Mouse (Mus musculus): ENCODE results near the gene Dbil5. TPM values are rescaled to one million over a fixed set of nuclear protein-coding genes. Genes with fewer than 3 reads are reported as not detected.

Gene Dbil5
- polyA plus RNA-seq, 1 experiment from 2014 or later: not detected

- 35% methylated on average over 10 of the region's 10 CpGs for WGBS
- no peak; the same call in 1 of the 2 replicates for ATAC-seq (ENCODE audit: low read depth)
- no peak overlapping the region; the same call in 1 of the 2 replicates for H3K27ac ChIP-seq (ENCODE audit: low read depth, low read length)
- H3K9me3 ChIP-seq (ENCODE audit: control insufficient read depth, low read length): no peaks in the 10 kb centered on the region
- H3K9ac ChIP-seq (replicated peaks; ENCODE audit: low read depth, low read length): 0 out of 2 replicates have a peak overlapping the region, but pooled peaks have one; percentile 5
- H3K4me2 ChIP-seq (ENCODE audit: low read depth, low read length): no peak overlapping the region
- H3K4me3 ChIP-seq (ENCODE audit: low read depth, low read length): no peak overlapping the region
- H3K27me3 ChIP-seq (ENCODE audit: control insufficient read depth, insufficient read depth, low read length): no peaks in the 10 kb centered on the region
- peaks cover 23% of the 10 kb centered on the region for H3K4me1 ChIP-seq (ENCODE audit: control insufficient read depth, insufficient read depth, low read length)
- peaks cover 4% of the 10 kb centered on the region; the same call in 1 of the 2 replicates for H3K36me3 ChIP-seq (ENCODE audit: control insufficient read depth, insufficient read depth, low read length)
Measured at GRCm38 (mm10) chr11:76260208-76261050, 43.0 kb downstream of the Dbil5 start.

- H3K4me3 ChIP-seq (ENCODE audit: low read depth, low read length): no peak overlapping the region
- H3K9me3 ChIP-seq (ENCODE audit: control insufficient read depth, low read length): no peaks in the 10 kb centered on the region
- H3K4me1 ChIP-seq (ENCODE audit: control insufficient read depth, insufficient read depth, low read length): peaks cover 23% of the 10 kb centered on the region
- peaks cover 4% of the 10 kb centered on the region; the same call in 1 of the 2 replicates for H3K36me3 ChIP-seq (ENCODE audit: control insufficient read depth, insufficient read depth, low read length)
- WGBS: 66% methylated on average over 12 of the region's 12 CpGs
- H3K27me3 ChIP-seq (ENCODE audit: control insufficient read depth, insufficient read depth, low read length): no peaks in the 10 kb centered on the region
- no peak for ATAC-seq (ENCODE audit: low read depth)
- H3K9ac ChIP-seq (replicated peaks; ENCODE audit: low read depth, low read length): no peak overlapping the region
- no peak overlapping the region for H3K4me2 ChIP-seq (ENCODE audit: low read depth, low read length)
- no peak overlapping the region for H3K27ac ChIP-seq (ENCODE audit: low read depth, low read length)
Measured at GRCm38 (mm10) chr11:76261224-76261623, 43.8 kb downstream of the Dbil5 start.

- WGBS: 5% methylated on average over 19 of the region's 19 CpGs
- no peaks in the 10 kb centered on the region for H3K9me3 ChIP-seq (ENCODE audit: control insufficient read depth, low read length)
- H3K9ac ChIP-seq (replicated peaks; ENCODE audit: low read depth, low read length): 0 out of 2 replicates have a peak overlapping the region, but pooled peaks have one; percentile 18
- H3K27ac ChIP-seq (ENCODE audit: low read depth, low read length): 0 out of 2 replicates have a peak overlapping the region, but pooled peaks have one; percentile 16
- H3K4me3 ChIP-seq (ENCODE audit: low read depth, low read length): no peak overlapping the region
- H3K27me3 ChIP-seq (ENCODE audit: control insufficient read depth, insufficient read depth, low read length): no peaks in the 10 kb centered on the region
- H3K4me2 ChIP-seq (ENCODE audit: low read depth, low read length): peak overlapping the region; percentile 15; the same call in 1 of the 2 replicates
- H3K36me3 ChIP-seq (ENCODE audit: control insufficient read depth, insufficient read depth, low read length): peaks cover 4% of the 10 kb centered on the region; the same call in 1 of the 2 replicates
- H3K4me1 ChIP-seq (ENCODE audit: control insufficient read depth, insufficient read depth, low read length): peaks cover 34% of the 10 kb centered on the region
- ATAC-seq (ENCODE audit: low read depth): peak; percentile 39; the same call in 1 of the 2 replicates
Measured at GRCm38 (mm10) chr11:76262611-76263351, 45.4 kb downstream of the Dbil5 start.

GRCm38 (mm10) chr11:76267550-76267949, 50.1 kb downstream of the Dbil5 start:
- Histone ChIP-seq H3K4me2 (ENCODE audit: low read depth, low read length) (no peak overlapping the region), H3K36me3 (ENCODE audit: control insufficient read depth, insufficient read depth, low read length) (no peaks in the 10 kb centered on the region), H3K9ac (replicated peaks; ENCODE audit: low read depth, low read length) (no peak overlapping the region), H3K4me1 (ENCODE audit: control insufficient read depth, insufficient read depth, low read length) (peaks cover 22% of the 10 kb centered on the region), H3K4me3 (ENCODE audit: low read depth, low read length) (no peak overlapping the region), H3K27me3 (ENCODE audit: control insufficient read depth, insufficient read depth, low read length) (no peaks in the 10 kb centered on the region), H3K9me3 (ENCODE audit: control insufficient read depth, low read length) (no peaks in the 10 kb centered on the region), H3K27ac (ENCODE audit: low read depth, low read length) (peak overlapping the region; percentile 35; the same call in 1 of the 2 replicates)
- 0 out of 2 replicates have a peak, but pooled peaks have one; percentile 29 for ATAC-seq (ENCODE audit: low read depth)
- WGBS: 22% methylated on average over 7 of the region's 7 CpGs

GRCm38 (mm10) chr11:76268001-76268459, 50.6 kb downstream of the Dbil5 start:
- Histone ChIP-seq H3K27ac (ENCODE audit: low read depth, low read length) (peak overlapping the region; percentile 58), H3K4me2 (ENCODE audit: low read depth, low read length) (no peak overlapping the region), H3K27me3 (ENCODE audit: control insufficient read depth, insufficient read depth, low read length) (no peaks in the 10 kb centered on the region), H3K36me3 (ENCODE audit: control insufficient read depth, insufficient read depth, low read length) (no peaks in the 10 kb centered on the region), H3K9ac (replicated peaks; ENCODE audit: low read depth, low read length) (no peak overlapping the region), H3K4me3 (ENCODE audit: low read depth, low read length) (no peak overlapping the region), H3K9me3 (ENCODE audit: control insufficient read depth, low read length) (no peaks in the 10 kb centered on the region), H3K4me1 (ENCODE audit: control insufficient read depth, insufficient read depth, low read length) (peaks cover 17% of the 10 kb centered on the region)
- WGBS: 6% methylated on average over 5 of the region's 5 CpGs
- ATAC-seq (ENCODE audit: low read depth): peak; percentile 76; the same call in 1 of the 2 replicates

Other genes starting within 250 kb of the Dbil5 start
- 1.2 and 1.7 TPM in 2 replicates for gene 1700016K19Rik, start 217.7 kb upstream of the Dbil5 start, polyA plus RNA-seq (2014; fragmentation: Nextera tagmentation; extraction: Ambion mirVana)
- gene Rflnb, start 189.8 kb upstream of the Dbil5 start, polyA plus RNA-seq (2014; fragmentation: Nextera tagmentation; extraction: Ambion mirVana): 8.1 and 13.7 TPM in 2 replicates
- gene Vps53, start 38.0 kb upstream of the Dbil5 start, polyA plus RNA-seq (2014; fragmentation: Nextera tagmentation; extraction: Ambion mirVana): 71.0 and 72.8 TPM in 2 replicates
- 28.8 and 30.2 TPM in 2 replicates for gene Fam57a, start 37.9 kb upstream of the Dbil5 start, polyA plus RNA-seq (2014; fragmentation: Nextera tagmentation; extraction: Ambion mirVana)
- gene Gemin4, start 56 bp downstream of the Dbil5 start, polyA plus RNA-seq (2014; fragmentation: Nextera tagmentation; extraction: Ambion mirVana): 13.8 and 16.6 TPM in 2 replicates
- gene Mrm3, start 26.1 kb downstream of the Dbil5 start, polyA plus RNA-seq (2014; fragmentation: Nextera tagmentation; extraction: Ambion mirVana): 23.8 and 25.4 TPM in 2 replicates
- gene Glod4, start 26.1 kb downstream of the Dbil5 start, polyA plus RNA-seq (2014; fragmentation: Nextera tagmentation; extraction: Ambion mirVana): 119 and 126 TPM in 2 replicates
- 23.5 and 34.7 TPM in 2 replicates for gene Nxn, start 181.5 kb downstream of the Dbil5 start, polyA plus RNA-seq (2014; fragmentation: Nextera tagmentation; extraction: Ambion mirVana)
- gene Timm22, start 189.3 kb downstream of the Dbil5 start, polyA plus RNA-seq (2014; fragmentation: Nextera tagmentation; extraction: Ambion mirVana): 114 and 116 TPM in 2 replicates